Mouse (Mus musculus) Patski (cell line): Measurements from ENCODE around the gene Slc25a42. TPM values are rescaled to one million over a fixed set of nuclear protein-coding genes. Genes with fewer than 3 reads are reported as not detected.

Experiments
- ATAC-seq: fragments of 100-300 bp; one replicate; pipeline ENCODE4 v1.8.0; 2021
- CTCF ChIA-PET: fragments of 350-600 bp; sonication (Branson Sonifier 250); formaldehyde crosslinking; loops from one replicate; lab custom pipeline; 2022; ENCODE audit warnings: inconsistent platforms; lab: Charles Lee
- POLR2A ChIA-PET: fragments of 350-600 bp; sonication (Branson Sonifier 250); formaldehyde crosslinking; loops from one replicate; lab custom pipeline; 2022; ENCODE audit warnings: antibody characterized with exemption, inconsistent platforms; lab: Charles Lee
- DNase-seq: peaks from one replicate; pipeline ENCODE4 v3.0.0-alpha.2; 2011; ENCODE audit warnings: low read depth, low spot score
- H3K27me3 ChIP-seq: fragments of 371-371 bp; one replicate; pipeline ENCODE4 v1.5.1; 2021
- CTCF ChIP-seq: fragments of 100-300 bp; IDR thresholded peaks from one replicate; pipeline ENCODE4 v1.5.1; 2021
- in situ Hi-C: fragments of 300-500 bp; cut with MboI; formaldehyde crosslinking; loops from 3 replicates; pipeline ENCODE4 v1.11.1; 2018; ENCODE audit warnings: low pct_unique_long_range_greater_than_20kb, mixed read lengths
- polyA plus RNA-seq: library from polyadenylated mRNA; unstranded; gene quantifications from one replicate; pipeline ENCODE4 v1.2.3, GENCODE M21; 2021

Gene Slc25a42
- polyA plus RNA-seq, 1 experiment from 2014 or later = 5.0 TPM

- no peak for TF ChIP-seq CTCF
- H3K27me3 ChIP-seq = no peaks in the 10 kb centered on the region
- in situ Hi-C loops = no loop called here
- ChIA-PET POLR2A (interaction anchor here (1.0 to 1.6 kb wide), 2 partner anchors 12 to 103 kb away, joined by 3 to 4 read pairs; no protein-coding TSS in a partner anchor), CTCF (interaction anchor here (1.1 kb wide), 1 partner anchor 9 kb away, joined by 4 read pairs; no protein-coding TSS in a partner anchor)
- DNase-seq (peak; percentile 98), ATAC-seq (peak; percentile 91)
Observed at GRCm38 (mm10) chr8:70139026-70139857, 72.9 kb downstream of the Slc25a42 start, which contains the start of the genes Rfxank, Borcs8 and Mef2b. Gene Rfxank, minus strand, starts transcription at chr8:70139154. Gene Borcs8, plus strand, starts transcription at chr8:70139499. Gene Mef2b, plus strand, starts transcription at chr8:70139711.

- H3K27me3 ChIP-seq = no peaks in the 10 kb centered on the region
- ATAC-seq (no peak), DNase-seq (no peak)
- in situ Hi-C loops = no loop called here
- POLR2A ChIA-PET = no interaction called here
- CTCF ChIA-PET = no interaction called here
- no peak for TF ChIP-seq CTCF
Observed at GRCm38 (mm10) chr8:70137890-70138289, 74.2 kb downstream of the Slc25a42 start.

DNA sequence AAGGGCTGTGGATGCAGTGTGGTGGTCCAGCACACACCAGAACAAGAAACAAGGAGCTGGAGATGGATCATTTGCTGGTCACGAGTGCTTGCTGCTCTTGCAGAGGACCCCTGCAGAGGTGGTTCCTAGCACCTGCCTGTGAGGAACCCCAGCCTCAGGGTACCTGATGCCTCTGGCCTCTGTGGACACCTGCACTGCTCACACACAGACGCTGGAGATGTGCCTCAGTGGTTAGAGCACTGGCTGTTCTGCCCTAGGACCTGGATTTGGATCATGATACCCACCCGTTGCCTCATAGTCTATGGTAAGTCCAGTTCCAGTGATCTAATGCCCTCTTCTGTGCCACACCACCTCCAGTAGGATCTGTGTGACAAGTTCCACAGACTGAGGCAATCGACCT lies 75.5 kb downstream of the Slc25a42 start:
- in situ Hi-C loops = no loop called here
- no peak for TF ChIP-seq CTCF
- CTCF ChIA-PET = no interaction called here
- ATAC-seq = no peak
- POLR2A ChIA-PET = no interaction called here
- no peak for DNase-seq
- H3K27me3 ChIP-seq = no peaks in the 10 kb centered on the region

DNA sequence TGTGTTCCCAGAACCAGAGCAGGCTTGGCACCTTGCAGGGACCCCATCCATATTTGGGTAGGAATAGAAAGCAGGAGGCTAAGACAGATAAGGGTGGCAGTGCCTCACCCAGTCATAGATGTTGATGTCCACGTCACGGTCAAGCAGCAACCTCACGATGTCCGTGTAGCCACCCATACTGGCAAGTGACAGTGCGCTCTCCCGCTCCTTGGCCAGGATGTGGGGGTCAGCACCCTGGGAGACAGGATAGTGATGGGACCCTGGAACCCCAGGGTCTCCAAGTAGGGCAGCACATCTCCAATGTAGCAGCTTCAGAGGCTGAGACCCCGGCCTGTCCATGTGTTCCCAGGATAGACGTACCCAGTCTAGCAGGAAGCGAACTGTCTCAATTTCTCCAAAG lies 77.2 kb downstream of the Slc25a42 start:
- ChIA-PET CTCF (no interaction called here), POLR2A (no interaction called here)
- in situ Hi-C loops = no loop called here
- TF ChIP-seq CTCF = no peak
- ATAC-seq (no peak), DNase-seq (no peak)
- no peaks in the 10 kb centered on the region for H3K27me3 ChIP-seq

Other genes starting within 250 kb of the Slc25a42 start
- gene Gatad2a, start 215.9 kb downstream of the Slc25a42 start, polyA plus RNA-seq = 75.2 TPM
- 53.4 TPM for gene Mau2, start 169.6 kb downstream of the Slc25a42 start, polyA plus RNA-seq
- 37.0 TPM for gene Sugp1, start 169.5 kb downstream of the Slc25a42 start, polyA plus RNA-seq
- gene Tm6sf2, start 139.4 kb downstream of the Slc25a42 start, polyA plus RNA-seq = 1.3 TPM
- gene Hapln4, start 128.8 kb downstream of the Slc25a42 start, polyA plus RNA-seq = 7.3 TPM
- gene Ncan, start 91.4 kb downstream of the Slc25a42 start, polyA plus RNA-seq = 0.01 TPM
- gene Nr2c2ap, start 81.0 kb downstream of the Slc25a42 start, polyA plus RNA-seq = 35.1 TPM
- 19.6 TPM for gene Rfxank, start 73.2 kb downstream of the Slc25a42 start, polyA plus RNA-seq
- gene Borcs8, start 72.8 kb downstream of the Slc25a42 start, polyA plus RNA-seq = 80.3 TPM
- 0.54 TPM for gene Mef2b, start 72.6 kb downstream of the Slc25a42 start, polyA plus RNA-seq
- 64.9 TPM for gene Tmem161a, start 39.9 kb downstream of the Slc25a42 start, polyA plus RNA-seq
- 26.5 TPM for gene Sugp2, start 21.9 kb upstream of the Slc25a42 start, polyA plus RNA-seq
- 16.4 TPM for gene Armc6, start 22.2 kb upstream of the Slc25a42 start, polyA plus RNA-seq
- 67.9 TPM for gene Homer3, start 70.5 kb upstream of the Slc25a42 start, polyA plus RNA-seq
- 48.8 TPM for gene Ddx49, start 90.2 kb upstream of the Slc25a42 start, polyA plus RNA-seq
- 259 TPM for gene Cope, start 90.2 kb upstream of the Slc25a42 start, polyA plus RNA-seq
- 2.5 TPM for gene Cers1, start 103.5 kb upstream of the Slc25a42 start, polyA plus RNA-seq
- gene Gdf1, start 117.5 kb upstream of the Slc25a42 start, polyA plus RNA-seq = 1.1 TPM
- 44.5 TPM for gene Upf1, start 141.0 kb upstream of the Slc25a42 start, polyA plus RNA-seq
- 0.36 TPM for gene Comp, start 161.3 kb upstream of the Slc25a42 start, polyA plus RNA-seq
- gene Crtc1, start 227.3 kb upstream of the Slc25a42 start, polyA plus RNA-seq = 12.0 TPM